Mouse (Mus musculus): ENCODE measurements at regions not wholly inside any gene's neighbourhood (a gene's known extent, or its start where the extent isn't known, plus 50 kb on each side); places are given as distances from the start of the nearest gene placed in this dataset.
A peak's percentile ranks its signal among the peaks of the same experiment; 100 is the strongest.

DNA sequence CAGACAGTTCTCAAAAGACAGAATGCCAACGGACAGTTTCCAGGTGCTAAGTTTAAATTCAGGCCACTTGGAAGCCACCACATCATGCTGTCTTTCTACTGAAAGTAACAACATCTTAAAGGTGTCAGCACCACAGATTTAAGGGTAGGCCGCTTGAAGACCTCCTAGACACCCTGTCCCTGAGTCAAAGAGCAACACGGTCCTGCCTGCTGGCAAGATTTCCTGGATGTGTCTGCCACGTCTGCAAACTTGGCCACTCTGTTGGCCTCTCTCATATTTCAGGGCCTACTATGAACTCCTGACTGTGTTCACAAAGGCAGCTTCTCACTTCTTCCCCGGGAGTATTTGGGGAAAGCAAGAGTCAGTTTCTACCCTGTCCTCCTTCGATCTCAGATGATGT, 194.7 kb upstream of the Esrrg start:
- intact Hi-C loops (cut with DNase I): no loop called here
- DNase-seq: no peak

- intact Hi-C loops (cut with DNase I): no loop called here
- no peak for DNase-seq
Observed at GRCm38 (mm10) chr1:187418186-187419140, 190.1 kb upstream of the Esrrg start.

GRCm38 (mm10) chr1:187428536-187429215, 179.9 kb upstream of the Esrrg start:
- intact Hi-C loops (cut with DNase I): no loop called here
- no peak for DNase-seq

DNA sequence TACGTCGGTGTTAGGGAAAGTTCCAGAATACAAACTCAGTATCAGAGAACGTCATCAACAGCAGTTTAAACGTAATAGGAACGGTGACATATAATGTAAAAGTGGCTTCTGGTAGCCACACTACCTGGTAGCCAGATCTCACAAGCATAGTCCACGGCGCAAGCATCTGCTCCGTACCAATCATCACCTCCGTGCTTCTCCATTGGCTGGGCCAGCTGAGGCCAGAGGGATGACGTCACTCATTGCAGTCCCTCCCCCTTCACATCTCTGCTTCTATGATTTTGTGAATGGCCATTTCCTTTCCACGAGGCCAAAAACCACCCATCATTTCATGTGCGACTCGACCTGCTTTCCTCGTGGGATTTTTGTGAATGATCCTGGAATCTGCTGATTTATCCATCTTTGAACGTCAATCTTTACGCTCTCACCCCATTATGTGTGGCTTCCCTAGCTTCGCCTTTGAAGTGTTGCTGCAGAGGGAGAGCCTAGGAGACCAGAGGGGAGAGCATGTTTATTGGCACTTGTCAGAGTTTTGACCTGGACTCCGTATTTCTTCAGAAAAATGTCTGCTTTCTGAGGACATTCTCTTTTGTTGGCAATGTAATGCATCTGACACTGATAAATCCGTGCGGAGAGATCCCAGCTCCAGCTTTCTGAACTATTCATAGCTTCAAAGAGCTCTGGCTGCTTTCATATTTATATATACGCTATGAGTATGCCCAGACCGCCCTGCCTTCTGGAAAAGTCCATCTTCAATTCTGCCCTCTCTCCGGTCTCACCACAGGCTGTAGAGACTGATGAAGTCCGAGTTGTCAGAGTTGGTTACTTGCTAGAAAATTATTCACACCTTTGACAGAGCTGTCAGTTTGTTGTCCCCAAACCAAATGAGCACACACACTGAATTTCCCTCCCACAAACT, 174.6 kb upstream of the Esrrg start:
- no peak for DNase-seq
- intact Hi-C loops (cut with DNase I): no loop called here

GRCm38 (mm10) chr1:187439170-187439914, 169.2 kb upstream of the Esrrg start:
- no peak for DNase-seq
- intact Hi-C loops (cut with DNase I): no loop called here

GRCm38 (mm10) chr1:187441668-187442193, 166.9 kb upstream of the Esrrg start:
- DNase-seq: no peak
- intact Hi-C loops (cut with DNase I): no loop called here

- intact Hi-C loops (cut with DNase I): no loop called here
- DNase-seq: no peak
Observed at GRCm38 (mm10) chr1:187446511-187446910, 162.1 kb upstream of the Esrrg start.

DNA sequence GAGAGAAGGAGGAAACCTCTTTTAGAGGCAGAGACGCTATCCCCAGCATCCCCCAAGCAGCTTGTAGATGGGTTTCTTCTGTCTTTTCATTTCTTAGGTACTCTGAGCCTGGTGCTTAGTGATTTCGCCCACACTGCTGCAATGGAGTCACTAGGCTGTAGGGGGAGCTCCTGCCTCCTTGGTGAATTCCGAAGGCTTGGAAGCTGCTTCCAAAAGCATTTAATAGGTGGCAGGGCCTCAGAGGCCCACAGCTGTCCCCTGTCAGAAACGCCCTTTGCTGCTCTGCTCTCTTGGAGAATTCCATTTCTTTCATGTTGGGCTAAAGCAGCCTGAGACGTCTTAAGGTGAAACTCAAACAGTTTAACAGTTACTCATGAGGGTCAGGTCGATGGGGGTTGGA, 160.4 kb upstream of the Esrrg start:
- intact Hi-C loops (cut with DNase I): no loop called here
- peak; percentile 11 to 29 for DNase-seq

GRCm38 (mm10) chr1:187450106-187450505, 158.5 kb upstream of the Esrrg start:
- intact Hi-C loops (cut with DNase I): loop anchor here (5.0 to 10.0 kb wide), 2 partner anchors 325 to 522 kb away; no protein-coding TSS in a partner anchor

DNA sequence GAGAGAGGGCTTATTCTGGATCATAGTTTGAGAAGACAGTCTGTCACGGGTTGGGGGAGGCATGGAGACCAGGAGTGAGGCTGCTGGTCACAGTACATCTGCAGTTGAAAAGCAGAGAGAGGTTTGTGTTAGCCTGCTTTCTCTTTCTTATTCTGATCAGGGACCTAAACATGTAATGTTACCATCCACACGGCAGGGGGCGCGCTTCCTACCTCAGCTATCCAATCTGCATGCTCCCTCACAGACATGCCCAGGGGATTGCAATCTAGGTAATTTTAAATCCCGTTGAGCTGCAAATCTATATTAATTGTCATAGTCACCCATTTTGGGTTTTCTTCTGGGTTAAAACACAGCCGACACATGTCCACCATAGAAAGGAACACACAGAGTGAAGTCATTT, 156.4 kb upstream of the Esrrg start:
- no peak for DNase-seq
- intact Hi-C loops (cut with DNase I): loop anchor here (5.0 to 10.0 kb wide), 2 partner anchors 323 to 520 kb away; no protein-coding TSS in a partner anchor

More at GRCm38 (mm10) chr1:187450106-187450505, 158.5 kb upstream of the Esrrg start:
- DNase-seq: no peak

- DNase-seq: no peak
- intact Hi-C loops (cut with DNase I): loop anchor here (5.0 to 10.0 kb wide), 2 partner anchors 320 to 518 kb away; no protein-coding TSS in a partner anchor
Observed at GRCm38 (mm10) chr1:187454431-187454830, 154.2 kb upstream of the Esrrg start.

DNA sequence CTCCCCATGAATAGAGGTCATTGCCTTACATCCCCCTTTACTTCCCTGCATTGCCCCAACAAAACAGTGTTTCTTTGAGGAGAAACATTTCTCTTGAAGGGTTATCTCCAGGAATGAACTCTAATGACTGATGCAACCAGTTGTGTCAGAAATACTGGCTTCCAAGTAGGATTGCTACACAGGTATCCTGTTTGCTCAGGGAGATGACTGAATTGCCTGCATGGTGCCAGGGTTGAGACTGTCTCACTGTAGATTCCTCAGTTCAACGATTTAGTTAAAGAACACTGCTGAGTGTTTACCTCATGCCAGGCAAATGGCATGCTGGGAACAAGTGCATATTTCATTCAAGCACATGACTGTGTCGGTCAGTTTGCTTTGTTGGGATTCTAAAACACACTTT, 123.8 kb upstream of the Esrrg start:
- DNase-seq: no peak
- intact Hi-C loops (cut with DNase I): no loop called here

GRCm38 (mm10) chr1:187487948-187488690, 120.5 kb upstream of the Esrrg start:
- intact Hi-C loops (cut with DNase I): no loop called here
- DNase-seq: no peak

DNA sequence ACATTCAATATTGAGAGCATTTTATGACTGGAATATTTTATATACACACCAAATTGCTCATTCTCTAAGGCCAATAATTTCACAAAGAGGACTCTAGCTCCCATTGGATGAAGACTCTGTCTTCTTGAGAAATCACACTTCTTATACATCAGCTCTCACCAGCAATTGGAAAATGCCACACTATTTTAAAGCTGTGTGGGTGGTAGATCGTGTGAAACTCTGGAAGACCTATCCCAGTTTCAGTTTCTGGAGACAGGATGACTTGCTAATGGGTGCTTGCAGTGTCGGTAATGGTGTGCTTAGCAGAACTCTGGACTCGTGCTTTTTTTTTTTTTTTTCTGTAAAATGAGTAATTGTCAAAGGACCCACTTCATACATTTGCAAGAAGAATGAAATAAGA, 119.1 kb upstream of the Esrrg start:
- intact Hi-C loops (cut with DNase I): no loop called here
- no peak for DNase-seq

- intact Hi-C loops (cut with DNase I): no loop called here
- DNase-seq: no peak
Observed at GRCm38 (mm10) chr1:187505368-187505767, 103.2 kb upstream of the Esrrg start.

DNA sequence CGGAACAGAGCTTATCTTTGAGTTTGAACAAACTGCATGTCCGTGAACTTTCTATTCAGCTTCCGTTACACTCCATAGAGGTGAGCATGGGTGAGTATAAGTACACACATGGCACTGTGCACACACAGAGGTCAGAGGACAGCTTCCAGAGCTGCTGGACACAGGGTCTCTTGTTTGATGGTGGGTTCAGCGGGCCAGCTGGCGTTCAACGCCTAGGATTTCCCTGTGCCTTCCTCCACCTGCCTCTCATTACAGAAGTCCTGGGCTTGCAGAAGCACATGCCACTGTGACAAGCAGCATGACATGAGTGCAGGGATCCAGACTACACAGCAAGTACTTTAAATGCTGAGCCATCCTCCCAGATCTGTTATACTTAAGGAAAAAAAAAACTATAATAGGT, 101.4 kb upstream of the Esrrg start:
- intact Hi-C loops (cut with DNase I): no loop called here
- no peak for DNase-seq

GRCm38 (mm10) chr1:187531349-187531922, 77.2 kb upstream of the Esrrg start:
- intact Hi-C loops (cut with DNase I): no loop called here
- no peak for DNase-seq

DNA sequence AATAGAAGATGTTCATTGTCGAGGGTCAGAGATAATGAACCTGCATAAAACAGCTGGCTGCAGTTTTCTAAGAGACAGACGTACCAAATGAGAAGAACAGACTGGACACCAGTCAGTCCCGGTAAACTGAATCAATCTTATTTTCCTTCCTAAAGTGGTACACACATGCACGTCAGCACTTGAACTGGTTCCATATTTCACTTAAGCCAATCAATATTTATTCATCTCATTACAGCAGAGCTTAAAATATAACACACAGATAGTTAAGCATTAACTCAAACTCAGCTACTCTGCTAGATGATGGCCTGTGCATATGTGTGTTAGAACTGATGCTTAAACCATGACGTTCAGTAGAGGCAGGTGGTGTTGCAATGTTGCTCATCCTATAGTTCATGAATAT, 72.3 kb upstream of the Esrrg start:
- no peak for DNase-seq
- intact Hi-C loops (cut with DNase I): no loop called here

Measured in gastrocnemius, postnatal 36 days (tissue).